Mouse (Mus musculus) heart, adult 10 weeks (tissue): ENCODE data around the gene Rad51ap2. TPM values are rescaled to one million over a fixed set of nuclear protein-coding genes. Genes with fewer than 3 reads are reported as not detected.

Experiments used
- polyA plus RNA-seq: library from polyadenylated mRNA; stranded (reverse); fragments of 350-450 nt; fragmentation: Illumina TruSeq; extraction: RNeasy Lipid Tissue Mini Kit (QIAGEN cat#74804); gene quantifications from one replicate; pipeline ENCODE4 v1.2.3, GENCODE M21; 2014; ENCODE audit warnings: low read depth, low replicate concordance

Rad51ap2 gene
- polyA plus RNA-seq: not detected

GRCm38 (mm10) chr12:11455549-11456194, at the start of gene Rad51ap2:
Gene Rad51ap2, plus strand, starts transcription at chr12:11456079.

DNA sequence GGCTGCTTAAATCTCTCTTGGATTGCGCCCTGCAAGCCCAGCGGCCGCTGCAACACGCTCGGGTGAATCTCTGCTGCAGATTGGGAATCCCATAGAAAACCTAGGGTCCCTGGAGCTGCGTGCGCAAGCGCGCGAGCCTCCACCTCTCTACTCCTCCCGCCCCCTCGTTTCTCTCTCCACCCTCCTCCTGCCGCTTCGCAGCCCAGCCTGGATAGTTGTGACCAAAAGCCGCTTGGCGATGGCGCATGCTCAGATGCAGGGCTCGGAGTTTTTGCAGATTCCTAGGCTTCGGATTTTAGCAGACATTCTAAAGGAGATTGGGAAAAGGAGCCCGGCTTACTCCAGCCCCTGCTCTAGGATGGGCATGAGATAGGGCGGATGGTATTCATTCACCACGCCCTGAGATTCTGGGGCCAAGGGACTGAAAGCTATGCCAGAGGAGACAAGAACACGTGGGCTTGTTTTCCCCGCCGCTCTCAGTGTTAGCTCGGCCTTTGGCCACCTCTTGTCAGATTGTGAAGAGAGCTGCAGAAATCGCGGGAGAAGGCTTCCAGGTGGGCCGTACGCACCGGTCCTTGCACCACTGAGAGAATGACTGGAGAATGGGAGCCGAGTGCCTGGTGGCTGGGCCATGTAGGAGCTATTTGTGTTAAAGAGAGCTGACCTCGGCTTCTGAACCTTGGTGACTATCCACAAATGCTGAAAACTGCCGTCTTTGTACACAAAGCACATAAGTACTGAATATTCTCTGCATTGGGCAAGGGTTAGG, 19.2 kb upstream of the Rad51ap2 start, which contains the start of gene Vsnl1:
Vsnl1 (minus strand) TSS at position 117 of the 769 bp plus-strand sequence.

Other genes with a start within 250 kb of the Rad51ap2 start
- gene Msgn1, start 247.1 kb upstream of the Rad51ap2 start, polyA plus RNA-seq: not detected
- gene Gen1, start 190.3 kb upstream of the Rad51ap2 start, polyA plus RNA-seq: 0.37 TPM
- gene Smc6, start 190.2 kb upstream of the Rad51ap2 start, polyA plus RNA-seq: 25.8 TPM
- 0.47 TPM for gene Vsnl1, start 19.5 kb upstream of the Rad51ap2 start, polyA plus RNA-seq